Mouse (Mus musculus) liver, adult 10 weeks (tissue): ENCODE measurements around the gene Irx4. TPM values are rescaled to one million over a fixed set of nuclear protein-coding genes. Genes with fewer than 3 reads are reported as not detected.

Source experiments
- polyA plus RNA-seq: library from polyadenylated mRNA; stranded (reverse); fragments of 350-450 nt; fragmentation: Illumina TruSeq; extraction: RNeasy Lipid Tissue Mini Kit (QIAGEN cat#74804); gene quantifications from one replicate; pipeline ENCODE4 v1.2.3, GENCODE M21; 2014; ENCODE audit warnings: low read depth, low replicate concordance

Gene Irx4
- polyA plus RNA-seq: not detected

DNA sequence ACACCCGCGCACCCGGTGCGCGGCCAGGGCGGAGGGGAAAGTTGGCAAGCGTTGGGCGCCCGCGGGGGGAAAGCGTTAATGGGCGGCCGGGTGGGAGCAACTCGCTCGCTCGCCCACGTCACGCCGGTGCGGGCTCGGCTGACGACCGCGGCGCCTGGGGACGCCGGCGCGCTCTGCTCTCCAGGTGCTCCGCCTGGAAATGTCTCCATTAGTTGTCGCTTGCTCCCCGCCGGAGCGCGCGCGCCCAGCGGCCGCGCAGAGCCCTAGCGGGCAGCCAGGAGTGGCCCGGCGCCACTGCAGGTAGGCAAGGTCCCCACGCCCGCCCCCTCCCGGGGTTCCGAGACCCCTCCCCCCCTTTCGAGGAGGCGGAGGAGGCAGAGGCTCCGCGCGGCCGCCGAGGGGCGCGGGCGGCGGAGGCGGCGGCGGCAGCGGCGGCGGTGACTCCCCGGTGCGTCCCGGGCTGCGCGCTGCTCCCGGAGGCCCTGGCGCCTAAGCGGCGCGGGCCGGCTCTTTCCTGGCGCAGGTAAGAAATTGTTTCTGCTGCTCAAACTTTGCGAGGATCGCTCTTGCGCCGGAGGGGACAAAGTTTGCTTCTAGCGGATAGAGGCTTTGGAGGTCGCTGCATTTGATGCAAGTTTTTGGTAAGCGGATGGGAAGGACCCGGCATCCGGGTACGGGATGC, at the start of gene Irx4:
Gene Irx4 (plus strand): TSS at position 126 of the 682 bp plus-strand sequence.

Other genes starting within 250 kb of the Irx4 start
- gene Mrpl36, start 68.0 kb downstream of the Irx4 start, polyA plus RNA-seq: 44.4 TPM
- 55.6 TPM for gene Ndufs6, start 68.1 kb downstream of the Irx4 start, polyA plus RNA-seq
- 0.95 TPM for gene Lpcat1, start 206.7 kb downstream of the Irx4 start, polyA plus RNA-seq